Mouse (Mus musculus) liver, adult 2 months (tissue): ENCODE measurements around the gene Unc5c. TPM values are rescaled to one million over a fixed set of nuclear protein-coding genes. Genes with fewer than 3 reads are reported as not detected.

Experiments
- DNase-seq: peaks from one replicate; pipeline ENCODE4 v3.0.0-alpha.2; 2011; ENCODE audit warnings: low read depth, low spot score; ENCODE audit errors: extremely low read depth
- H3K27ac ChIP-seq: fragments of 200-500 bp; replicated peaks from 2 replicates; pipeline ENCODE4 v1.5.1; 2012; ENCODE audit warnings: low read depth, mild to moderate bottlenecking, control low read depth, inconsistent platforms, low read length; ENCODE audit not compliant: insufficient read depth
- H3K27me3 ChIP-seq: fragments of 200-500 bp; 2 replicates; pipeline ENCODE4 v1.6.1; 2012; ENCODE audit warnings: mild to moderate bottlenecking, moderate library complexity, low read length, inconsistent platforms; ENCODE audit not compliant: control insufficient read depth, insufficient read depth
- H3K36me3 ChIP-seq: fragments of 200-500 bp; 2 replicates; pipeline ENCODE4 v1.6.1; 2012; ENCODE audit warnings: low read length, inconsistent platforms; ENCODE audit not compliant: control insufficient read depth, insufficient read depth
- H3K4me1 ChIP-seq: fragments of 200-500 bp; 2 replicates; pipeline ENCODE4 v1.6.1; 2011; ENCODE audit warnings: low read length; ENCODE audit not compliant: control insufficient read depth, insufficient read depth
- H3K4me3 ChIP-seq: fragments of 200-500 bp; 2 replicates; pipeline ENCODE4 v1.5.1; 2011; ENCODE audit warnings: low read depth, mild to moderate bottlenecking, control low read depth, low read length, moderate library complexity; ENCODE audit not compliant: insufficient read depth
- H3K79me2 ChIP-seq: fragments of 200-500 bp; 2 replicates; pipeline ENCODE4 v1.6.1; 2012; ENCODE audit warnings: inconsistent platforms, mild to moderate bottlenecking, low read length, moderate library complexity; ENCODE audit not compliant: control insufficient read depth, insufficient read depth
- H3K9ac ChIP-seq: fragments of 200-500 bp; 2 replicates; pipeline ENCODE4 v1.6.1; 2012; ENCODE audit warnings: low read depth, mild to moderate bottlenecking, control low read depth, inconsistent platforms, low read length
- CTCF ChIP-seq: fragments of 200-500 bp; IDR thresholded peaks from 2 replicates; pipeline ENCODE4 v1.5.1; 2011; ENCODE audit warnings: low read depth, low read length, control low read depth
- POLR2A ChIP-seq: fragments of 200-500 bp; IDR thresholded peaks from 2 replicates; pipeline ENCODE4 v1.6.1; 2011; ENCODE audit warnings: low read length, control low read depth; ENCODE audit not compliant: insufficient read depth; ENCODE audit errors: extremely low read depth
- WGBS: fragments of 180-500 bp; shearing (Covaris S2); methylation state at CpG from one replicate; pipeline ENCODE4 v1.1.7; 2018; 5-methylcytosine and 5-hydroxymethylcytosine counted together
- polyA plus RNA-seq: library from polyadenylated mRNA; depleted of rRNA; stranded (reverse); fragments of >200 nt; gene quantifications from 2 replicates; pipeline ENCODE4 v1.2.3, GENCODE M21; 2012
- total RNA-seq: library from RNA; depleted of rRNA; stranded (reverse); fragments of >200 nt; gene quantifications from 2 replicates; pipeline ENCODE4 v1.2.3, GENCODE M21; 2014

Gene Unc5c
- total and polyA plus RNA-seq, 2 experiments, result not detected

- Histone ChIP-seq H3K36me3 (no peaks in the 10 kb centered on the region), H3K4me3 (no peak overlapping the region), H3K27me3 (no peaks in the 10 kb centered on the region), H3K9ac (no peak overlapping the region), H3K4me1 (no peaks in the 10 kb centered on the region), H3K79me2 (no peaks in the 10 kb centered on the region), H3K27ac (no peak overlapping the region)
- DNase-seq, result no peak
- no peak for TF ChIP-seq POLR2A
- no peak for TF ChIP-seq CTCF
- 81% methylated on average over 3 of the region's 3 CpGs for WGBS
Measured at GRCm38 (mm10) chr3:141794371-141794770, 329.4 kb downstream of the Unc5c start.

GRCm38 (mm10) chr3:141797372-141797771 lies 332.4 kb downstream of the Unc5c start:
- H3K27me3 ChIP-seq, result no peaks in the 10 kb centered on the region
- no peak overlapping the region for H3K4me3 ChIP-seq
- H3K9ac ChIP-seq, result no peak overlapping the region
- H3K27ac ChIP-seq, result no peak overlapping the region
- TF ChIP-seq POLR2A (no peak), CTCF (no peak)
- H3K4me1 ChIP-seq, result no peaks in the 10 kb centered on the region
- no peaks in the 10 kb centered on the region for H3K36me3 ChIP-seq
- no peak for DNase-seq
- H3K79me2 ChIP-seq, result no peaks in the 10 kb centered on the region

- H3K9ac ChIP-seq, result no peak overlapping the region
- 70% methylated on average over 1 of the region's 1 CpGs for WGBS
- DNase-seq, result no peak
- H3K27ac ChIP-seq, result no peak overlapping the region
- H3K36me3 ChIP-seq, result no peaks in the 10 kb centered on the region
- H3K79me2 ChIP-seq, result no peaks in the 10 kb centered on the region
- H3K27me3 ChIP-seq, result no peaks in the 10 kb centered on the region
- no peak overlapping the region for H3K4me3 ChIP-seq
- H3K4me1 ChIP-seq, result no peaks in the 10 kb centered on the region
- TF ChIP-seq POLR2A (no peak), CTCF (no peak)
Measured at GRCm38 (mm10) chr3:141797789-141798188, 332.8 kb downstream of the Unc5c start.

GRCm38 (mm10) chr3:141804133-141804532 lies 339.1 kb downstream of the Unc5c start:
- H3K27me3 ChIP-seq, result no peaks in the 10 kb centered on the region
- no peaks in the 10 kb centered on the region for H3K36me3 ChIP-seq
- DNase-seq, result no peak
- TF ChIP-seq POLR2A (no peak), CTCF (no peak)
- H3K79me2 ChIP-seq, result no peaks in the 10 kb centered on the region
- 72% methylated on average over 5 of the region's 5 CpGs for WGBS
- no peaks in the 10 kb centered on the region for H3K4me1 ChIP-seq
- no peak overlapping the region for H3K9ac ChIP-seq
- H3K27ac ChIP-seq, result no peak overlapping the region
- no peak overlapping the region for H3K4me3 ChIP-seq

- no peaks in the 10 kb centered on the region for H3K79me2 ChIP-seq
- no peak overlapping the region for H3K27ac ChIP-seq
- WGBS, result 63% methylated on average over 3 of the region's 3 CpGs
- no peaks in the 10 kb centered on the region for H3K4me1 ChIP-seq
- no peaks in the 10 kb centered on the region for H3K36me3 ChIP-seq
- H3K4me3 ChIP-seq, result no peak overlapping the region
- H3K9ac ChIP-seq, result no peak overlapping the region
- TF ChIP-seq POLR2A (no peak), CTCF (no peak)
- DNase-seq, result no peak
- H3K27me3 ChIP-seq, result no peaks in the 10 kb centered on the region
Measured at GRCm38 (mm10) chr3:141809581-141809980, 344.6 kb downstream of the Unc5c start.

GRCm38 (mm10) chr3:141810944-141811343 lies 345.9 kb downstream of the Unc5c start:
- 61% methylated on average over 7 of the region's 7 CpGs for WGBS
- no peak overlapping the region for H3K9ac ChIP-seq
- H3K27me3 ChIP-seq, result no peaks in the 10 kb centered on the region
- no peaks in the 10 kb centered on the region for H3K79me2 ChIP-seq
- DNase-seq, result no peak
- TF ChIP-seq CTCF (no peak), POLR2A (no peak)
- no peak overlapping the region for H3K4me3 ChIP-seq
- no peak overlapping the region for H3K27ac ChIP-seq
- no peaks in the 10 kb centered on the region for H3K36me3 ChIP-seq
- no peaks in the 10 kb centered on the region for H3K4me1 ChIP-seq
